Mouse (Mus musculus) cerebellum, adult 2 months (tissue): ENCODE measurements around the gene Dpt.

Source experiments
- CTCF ChIP-seq: fragments of 200-500 bp; IDR thresholded peaks from 2 replicates; pipeline ENCODE4 v1.5.1; 2011; ENCODE audit warnings: low read depth, mild to moderate bottlenecking, control low read depth, low read length, moderate library complexity, borderline replicate concordance; ENCODE audit not compliant: insufficient read depth
- POLR2A ChIP-seq: fragments of 200-500 bp; IDR thresholded peaks from 2 replicates; pipeline ENCODE4 v1.6.1; 2011; ENCODE audit warnings: low read length, control low read depth, borderline replicate concordance; ENCODE audit not compliant: insufficient read depth

- TF ChIP-seq POLR2A (no peak), CTCF (no peak)
Observed at GRCm38 (mm10) chr1:164821821-164822220, 25.4 kb downstream of the Dpt start.
